Mouse (Mus musculus) megakaryocyte progenitor cell, adult 5-6 weeks (primary cell): ENCODE measurements around the gene Pak1. TPM values are rescaled to one million over a fixed set of nuclear protein-coding genes. Genes with fewer than 3 reads are reported as not detected.
A peak's percentile ranks its signal among the peaks of the same experiment; 100 is the strongest.

Experiments
- ATAC-seq: replicated peaks from 2 replicates; pipeline ENCODE4 v1.8.0; 2016; ENCODE audit warnings: mild to moderate bottlenecking, moderate TSS enrichment, inconsistent platforms; ENCODE audit not compliant: poor library complexity
- total RNA-seq, 2 experiments: library from RNA; stranded (forward) in 1 of 2; stranded (reverse) in 1 of 2; fragments of 157-497, 149-512 nt in 1 of 2; fragments of 200-1000 nt in 1 of 2; gene quantifications; 2 replicates each; pipeline versions ENCODE4 v1.2.3 to v1.2.4; 2015 to 2017

Gene Pak1
- total RNA-seq, 2 experiments from 2014 or later: 41.0 to 51.7 TPM

DNA sequence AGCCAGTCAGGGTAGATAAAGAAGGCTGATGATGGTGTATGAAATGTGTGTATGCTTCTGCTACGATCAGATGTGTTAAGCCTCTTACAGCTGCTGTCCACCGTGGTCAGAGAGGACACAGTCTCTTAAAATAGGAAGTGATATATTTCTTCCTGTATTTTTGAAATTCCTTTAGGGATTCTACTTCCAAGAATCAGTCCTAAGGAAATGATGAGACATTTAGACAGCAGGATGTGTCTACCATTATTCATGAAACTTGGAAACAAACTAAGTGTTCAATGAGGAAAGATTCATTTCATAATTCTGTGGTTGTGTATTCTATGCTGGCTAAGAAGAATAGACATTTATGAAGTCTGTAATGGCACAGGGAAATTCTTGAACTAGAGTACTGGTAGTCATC is 12.4 kb upstream of the Pak1 start:
- no peak for ATAC-seq

DNA sequence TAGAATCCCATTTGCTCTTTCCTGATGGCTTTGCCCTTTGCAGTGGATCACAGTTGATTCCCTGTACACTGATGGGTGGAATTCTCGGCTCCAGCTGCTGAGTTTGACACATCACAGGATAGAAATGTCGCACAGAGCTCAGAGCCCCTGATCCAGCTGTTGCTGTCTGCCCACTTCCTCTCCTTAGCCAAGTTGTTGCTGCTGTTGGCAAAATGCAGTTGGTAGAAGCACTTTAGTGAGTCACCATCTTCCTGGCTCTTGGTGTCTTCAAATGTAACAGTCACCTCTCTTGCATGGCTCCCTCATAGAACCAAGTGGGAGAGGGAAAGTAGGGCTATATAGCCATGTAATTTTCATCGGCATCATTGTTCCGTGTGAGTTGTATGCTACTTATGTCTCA is 11.2 kb upstream of the Pak1 start:
- ATAC-seq: peak; percentile 37; the same call in 1 of the 2 replicates

DNA sequence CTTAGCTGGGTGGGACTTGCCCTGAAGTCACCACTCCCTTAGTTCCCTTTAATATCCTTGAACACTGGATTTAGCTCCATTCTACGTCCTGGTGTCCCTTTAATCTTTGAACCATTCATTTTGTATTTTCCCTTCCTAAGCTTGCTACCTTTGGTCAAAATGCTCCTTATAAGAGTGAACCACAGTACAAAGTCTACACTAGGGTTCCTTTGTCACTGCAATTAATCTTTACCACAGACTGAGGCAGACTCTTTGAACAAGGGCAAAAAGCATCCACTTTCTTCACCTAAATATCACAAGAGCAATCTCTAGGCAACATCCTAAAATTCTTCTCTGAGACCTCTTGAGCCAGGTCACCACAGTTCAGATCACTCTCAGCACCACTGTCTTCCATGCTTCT is 8.1 kb upstream of the Pak1 start:
- ATAC-seq: no peak

DNA sequence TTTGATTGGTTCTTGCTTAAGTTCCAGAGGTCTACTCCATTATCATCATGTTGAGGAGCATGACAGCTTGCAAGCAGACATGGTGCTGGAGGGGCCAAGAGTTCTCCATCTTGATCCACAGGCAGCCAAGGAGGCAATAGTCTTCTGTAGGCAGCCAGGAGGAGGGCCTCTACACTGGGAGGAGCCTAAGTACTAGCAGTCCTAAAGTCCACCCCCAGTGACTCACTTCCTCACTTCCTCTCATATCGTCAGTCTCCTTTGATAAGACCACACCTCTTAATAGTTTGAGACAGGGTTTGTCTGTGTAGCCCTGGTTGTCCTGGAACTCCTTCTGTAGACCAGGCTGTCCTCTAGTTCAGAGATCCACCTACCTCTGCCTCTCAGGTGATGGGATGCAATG is 7.5 kb upstream of the Pak1 start:
- ATAC-seq: peak; percentile 83

DNA sequence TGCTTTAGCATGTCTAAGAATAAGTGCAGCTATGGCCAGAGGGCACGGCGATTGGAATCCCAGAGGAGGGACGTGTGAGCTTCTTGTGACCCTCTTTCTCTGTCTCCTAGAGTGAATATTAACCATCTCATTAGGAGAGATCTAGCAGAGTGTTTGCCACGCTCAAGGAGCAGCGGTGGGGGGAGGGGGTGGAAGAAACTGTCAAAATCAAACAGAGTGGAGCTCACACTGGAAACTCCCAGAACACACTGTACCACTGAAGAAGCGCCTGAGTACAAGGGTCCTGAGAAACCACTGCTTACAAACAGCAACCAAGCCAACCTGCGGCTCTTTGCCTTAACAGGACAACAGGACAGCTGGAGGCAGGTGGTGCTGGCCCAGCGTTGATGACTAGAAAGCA is 6.8 kb upstream of the Pak1 start:
- peak; percentile 20; the same call in 1 of the 2 replicates for ATAC-seq

DNA sequence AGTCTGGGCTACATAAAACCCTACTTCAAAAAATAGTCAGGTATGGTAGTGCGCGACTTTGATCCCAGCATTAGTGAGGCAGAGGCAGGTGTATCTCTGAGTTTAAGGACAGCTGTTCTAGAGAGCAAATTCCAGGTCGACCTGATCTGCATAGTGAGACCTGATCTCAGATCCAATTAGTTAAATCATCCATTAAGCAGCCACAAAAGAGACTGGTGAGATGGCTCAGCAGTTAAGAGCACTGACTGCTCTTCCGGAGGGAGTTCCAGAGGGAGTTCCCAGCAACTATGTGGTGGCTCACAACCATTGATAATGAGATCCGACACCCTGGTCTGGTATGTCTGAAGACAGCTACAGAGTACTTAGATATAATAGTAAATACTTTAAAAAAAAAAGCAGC is 4.8 kb upstream of the Pak1 start:
- no peak for ATAC-seq

DNA sequence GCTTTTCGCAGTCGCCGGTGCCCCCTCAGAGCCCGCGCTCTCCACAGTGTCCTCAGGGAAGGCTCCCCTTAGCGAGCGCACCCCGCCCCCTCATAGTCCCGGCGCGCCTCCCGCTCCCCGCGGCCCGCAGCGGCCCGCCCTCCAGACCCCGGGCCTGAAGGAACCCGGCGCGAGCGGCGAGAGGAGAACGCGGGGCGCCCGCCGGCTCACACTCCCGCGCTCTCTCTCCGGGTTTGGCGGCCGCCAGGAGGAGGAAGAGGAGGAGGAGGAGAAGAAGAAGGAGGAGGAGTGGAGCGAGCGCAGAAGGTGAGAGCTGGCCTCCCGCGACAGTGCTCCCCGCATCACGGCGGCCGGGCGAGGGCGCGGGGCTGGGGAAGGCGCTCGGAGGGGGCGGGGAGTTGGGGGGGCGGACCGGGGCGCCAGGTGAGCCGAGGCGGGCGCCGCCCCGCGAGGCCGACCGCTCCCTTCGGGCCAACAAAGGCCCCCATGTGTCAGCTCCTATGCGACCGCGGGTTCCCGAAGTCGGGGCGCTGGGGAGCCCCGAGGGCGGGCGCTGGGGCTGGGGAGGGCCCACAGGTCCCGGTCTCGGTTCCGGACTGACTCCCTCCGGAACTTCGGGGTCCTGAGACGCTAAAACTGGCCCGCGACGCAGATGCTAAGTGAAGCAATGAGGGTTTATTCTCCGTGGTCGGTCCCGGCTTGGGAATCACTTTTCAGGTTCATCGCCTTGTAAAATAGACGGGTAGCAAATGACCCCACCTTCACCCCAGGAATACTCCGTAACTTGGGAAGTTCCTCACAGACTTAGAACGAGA is 535 bp downstream of the Pak1 start:
- peak; percentile 67 for ATAC-seq

DNA sequence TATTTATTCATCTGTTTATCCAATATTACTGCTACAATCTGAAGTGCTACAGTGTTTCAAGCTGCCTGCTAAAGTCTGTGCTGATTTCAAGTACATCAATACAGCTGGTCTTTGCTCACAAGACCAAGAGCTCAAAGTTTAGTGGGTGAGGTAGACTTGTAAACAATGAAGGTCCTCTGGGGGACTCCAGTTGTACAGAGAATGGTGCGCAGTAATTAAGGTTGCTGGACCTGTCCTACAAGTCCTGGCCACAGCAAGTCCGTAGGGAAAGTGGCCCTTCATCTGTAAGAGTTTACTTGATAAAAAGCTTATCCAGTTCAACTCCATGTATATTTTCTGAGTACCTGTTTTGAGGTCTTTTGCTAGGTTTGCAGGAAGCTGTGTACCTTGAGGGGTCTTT is 1.9 kb downstream of the Pak1 start:
- ATAC-seq: no peak

DNA sequence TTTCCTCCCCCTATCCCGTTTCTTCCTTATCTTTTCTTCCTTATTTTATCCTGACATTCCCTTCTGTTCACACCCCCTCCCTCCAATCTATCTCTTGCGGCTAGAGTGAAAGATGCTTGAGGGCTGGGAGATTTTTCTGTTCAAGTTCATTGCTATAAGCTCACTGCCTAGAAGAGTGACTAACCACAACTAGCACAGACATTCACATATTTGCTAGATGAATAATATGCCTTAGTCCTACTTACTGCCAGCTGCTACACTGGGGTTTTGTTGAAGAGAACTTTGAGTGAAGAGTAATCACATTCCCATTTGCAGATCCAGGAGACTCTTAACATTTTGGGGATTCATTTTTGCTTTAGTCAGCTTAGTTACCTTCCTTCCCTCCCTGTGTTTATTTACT is 4.0 kb downstream of the Pak1 start:
- ATAC-seq: no peak

DNA sequence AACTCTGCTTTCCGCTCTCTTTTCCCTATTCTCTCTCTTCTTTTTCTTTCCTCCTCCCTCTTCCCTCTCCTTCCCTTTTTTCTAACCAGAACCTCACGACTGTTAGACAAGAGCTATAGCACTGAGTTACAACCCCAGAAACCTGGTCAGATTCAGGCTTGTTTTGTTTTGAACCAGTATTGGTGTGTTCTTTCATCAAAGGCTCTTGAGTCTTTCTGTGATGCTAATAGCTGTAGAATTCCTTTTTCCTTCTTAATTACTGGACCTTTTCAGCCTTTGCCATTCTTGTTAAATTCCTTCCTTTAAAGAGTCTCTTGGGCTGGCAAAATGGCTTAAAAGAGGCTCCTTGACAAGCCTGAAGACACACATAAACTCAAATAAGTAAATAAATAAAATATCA is 14.8 kb downstream of the Pak1 start:
- ATAC-seq: no peak

DNA sequence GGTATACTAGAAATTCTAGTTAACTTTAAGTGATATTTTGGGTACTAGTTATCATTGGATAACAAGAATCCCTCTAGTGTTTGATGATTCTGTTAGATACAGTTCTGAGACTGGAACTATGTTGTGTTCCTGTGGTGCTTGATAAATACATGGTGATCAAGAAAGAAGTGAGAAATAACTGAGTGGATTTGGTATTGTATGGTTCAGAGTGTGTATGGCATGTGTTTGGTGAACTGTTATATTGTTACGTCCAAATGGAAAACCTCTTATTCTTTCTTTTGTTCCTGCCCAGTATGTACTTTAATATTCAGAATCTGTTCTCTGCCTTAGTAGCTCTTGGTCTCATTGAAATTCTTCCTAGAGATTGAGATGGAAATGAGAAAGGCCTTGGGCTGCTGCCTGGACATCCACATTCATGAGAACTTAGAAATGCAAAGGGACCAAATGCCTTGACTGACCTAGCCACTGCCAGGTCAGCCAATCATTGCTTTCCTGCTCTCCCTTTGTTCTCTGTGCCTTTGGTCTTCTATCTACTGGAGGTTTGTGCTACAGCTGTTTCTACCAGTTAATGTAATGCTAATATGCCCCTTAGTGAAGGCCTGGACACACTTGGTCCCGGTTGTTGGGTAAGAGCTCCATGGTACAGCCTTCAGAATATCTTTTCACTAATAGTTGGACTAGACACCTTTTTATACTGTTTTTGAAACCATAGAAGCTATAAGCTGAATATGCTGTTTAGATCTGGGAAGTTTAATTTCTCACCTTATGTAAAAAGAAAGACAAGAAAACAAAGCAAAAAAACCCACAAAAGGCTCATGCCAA is 16.1 kb downstream of the Pak1 start:
- no peak for ATAC-seq

DNA sequence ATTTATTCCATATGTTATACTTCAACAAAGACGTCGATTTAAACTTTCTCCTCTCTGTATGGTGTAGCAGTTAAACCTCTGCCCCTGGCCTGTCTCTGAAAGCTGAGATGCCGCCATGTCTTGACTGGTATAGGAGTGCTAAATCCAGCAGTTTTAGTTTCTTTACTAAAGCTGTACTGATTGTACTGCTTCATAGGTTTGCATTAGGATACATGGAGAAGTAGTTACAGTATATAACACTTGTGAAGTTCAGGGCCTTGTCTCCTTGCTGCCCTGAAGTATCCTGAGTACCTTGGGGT is 16.7 kb downstream of the Pak1 start:
- ATAC-seq: no peak

DNA sequence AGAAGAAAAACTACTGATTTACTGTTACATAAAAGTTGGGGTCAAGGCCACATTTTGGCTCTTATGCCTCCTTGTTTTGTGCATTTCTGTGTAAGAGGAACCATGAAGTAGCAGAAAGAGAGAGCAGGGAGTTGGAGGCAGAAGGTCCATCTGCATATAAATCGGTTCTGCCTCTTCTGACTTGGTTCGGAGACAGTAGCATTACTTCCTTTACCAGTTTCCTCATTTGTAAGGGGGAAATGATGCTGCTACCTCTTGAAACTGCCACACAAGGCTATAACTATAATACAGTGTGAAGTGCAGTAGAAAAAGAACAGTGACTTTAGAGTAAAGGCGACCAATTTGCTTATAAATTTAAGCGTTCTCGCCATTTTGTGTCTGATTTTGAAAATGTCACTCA is 21.0 kb downstream of the Pak1 start:
- ATAC-seq: no peak

DNA sequence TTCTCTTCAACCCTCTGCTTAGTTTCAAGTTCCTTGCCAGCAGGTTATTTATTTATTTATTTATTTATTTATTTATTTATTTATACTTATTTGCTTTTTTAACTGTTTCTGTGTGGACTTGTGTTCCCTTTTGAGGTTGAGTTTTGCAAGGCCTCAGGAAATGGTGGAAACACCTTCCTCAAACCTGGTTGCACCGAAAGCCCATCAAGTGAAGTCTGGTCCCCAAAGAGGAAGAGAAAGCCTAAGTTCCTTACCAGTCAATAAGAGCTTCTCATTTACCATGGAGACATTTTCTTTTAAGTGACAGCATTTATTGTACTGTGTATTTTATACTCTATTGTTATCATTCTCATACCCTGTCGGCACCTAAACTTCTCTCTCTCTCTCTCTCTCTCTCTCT is 33.5 kb downstream of the Pak1 start:
- peak; percentile 75 for ATAC-seq

DNA sequence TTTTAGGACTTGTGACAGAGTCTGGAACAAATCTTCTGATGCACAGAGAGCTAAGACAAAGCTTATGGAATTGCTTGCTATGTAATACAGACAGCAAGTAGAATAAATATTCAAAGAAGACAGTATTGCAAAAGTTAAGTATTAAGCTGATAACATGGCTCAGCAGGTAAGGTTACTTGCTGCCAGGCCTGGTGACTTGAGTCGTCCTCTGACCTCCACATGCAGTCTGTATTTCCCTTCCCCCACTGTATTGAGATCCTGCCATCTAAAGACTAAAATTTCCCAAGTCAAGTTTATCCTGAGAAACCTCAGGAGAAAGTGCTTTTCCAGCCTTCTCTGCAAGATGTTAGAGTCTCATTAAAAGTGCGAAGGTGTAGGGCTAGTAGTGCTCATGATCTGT is 40.8 kb downstream of the Pak1 start:
- ATAC-seq: no peak

DNA sequence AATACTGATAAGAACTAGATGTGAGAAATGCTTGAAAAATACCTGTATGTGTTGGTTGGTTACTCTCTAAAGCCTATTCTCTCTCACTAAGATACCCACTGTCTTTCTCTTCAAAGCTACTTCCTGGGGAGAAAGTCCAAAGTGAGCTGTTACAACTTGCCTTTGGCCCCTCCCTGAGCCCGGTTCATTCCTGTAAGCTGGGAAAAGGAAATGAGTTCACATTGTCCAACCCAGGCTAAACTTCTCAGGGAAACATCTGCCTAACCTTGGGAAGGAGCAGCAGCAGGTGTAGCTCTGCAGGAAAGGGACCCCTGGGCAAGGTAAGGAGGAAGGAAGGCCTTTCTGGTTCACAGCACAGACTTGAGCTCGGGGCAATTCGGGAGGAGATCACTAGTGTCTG is 42.4 kb downstream of the Pak1 start:
- no peak for ATAC-seq

DNA sequence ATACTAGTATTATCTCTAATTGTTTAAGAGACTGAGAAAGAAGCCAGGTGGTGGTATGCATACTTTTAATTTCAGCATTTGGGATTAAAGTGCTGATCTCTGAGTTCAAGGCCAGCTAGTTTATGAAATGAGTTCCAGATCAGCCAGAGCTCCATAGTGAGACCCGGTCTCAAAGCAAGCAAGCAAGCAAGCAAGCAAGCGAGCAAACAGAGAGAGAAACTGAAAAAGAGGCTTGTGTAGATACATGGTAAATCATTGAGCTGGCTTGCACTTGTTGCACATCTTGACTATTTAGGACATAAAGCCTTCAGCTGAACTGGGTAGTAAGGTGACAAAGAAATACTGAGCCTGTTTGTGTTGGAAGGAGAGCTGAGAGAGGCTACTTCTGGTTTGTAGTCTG is 44.6 kb downstream of the Pak1 start:
- ATAC-seq: no peak

DNA sequence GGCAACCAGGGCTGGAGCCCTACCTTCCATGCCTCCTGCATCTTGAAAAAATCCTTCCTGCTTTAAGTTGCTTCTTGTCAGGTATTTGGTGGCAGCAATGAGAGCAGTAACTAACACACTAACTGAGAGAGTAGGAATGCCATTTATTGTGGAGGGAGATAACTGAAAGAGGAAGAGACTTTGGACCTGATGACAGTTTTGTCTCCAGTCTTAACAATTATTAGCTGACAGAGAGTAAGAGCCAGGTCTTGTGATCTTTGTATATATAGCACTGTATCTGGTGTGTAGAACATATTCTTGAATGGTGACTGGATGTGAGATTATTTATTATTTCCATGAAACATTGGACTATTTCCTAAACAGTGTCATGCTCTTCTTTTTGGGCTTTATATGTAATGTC is 50.2 kb downstream of the Pak1 start:
- no peak for ATAC-seq

DNA sequence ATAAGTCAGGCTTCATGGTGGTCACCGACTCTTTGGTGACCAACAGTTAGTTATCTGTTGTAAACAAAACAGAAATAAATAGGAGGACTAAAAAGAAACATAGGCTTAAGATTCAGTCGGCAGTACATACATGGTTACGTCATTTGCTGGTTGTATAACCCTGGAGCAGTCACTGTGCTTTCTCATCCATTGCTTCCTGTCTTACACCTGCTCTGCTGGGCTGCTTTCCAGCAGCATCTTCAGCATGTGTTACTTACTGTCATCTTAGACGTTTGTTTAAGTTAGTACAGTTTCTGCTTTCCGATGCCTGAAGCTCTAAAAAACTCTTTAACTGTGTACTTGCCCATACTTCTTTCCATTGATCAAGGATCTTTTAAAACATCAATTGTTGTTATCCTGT is 53.0 kb downstream of the Pak1 start:
- no peak for ATAC-seq

DNA sequence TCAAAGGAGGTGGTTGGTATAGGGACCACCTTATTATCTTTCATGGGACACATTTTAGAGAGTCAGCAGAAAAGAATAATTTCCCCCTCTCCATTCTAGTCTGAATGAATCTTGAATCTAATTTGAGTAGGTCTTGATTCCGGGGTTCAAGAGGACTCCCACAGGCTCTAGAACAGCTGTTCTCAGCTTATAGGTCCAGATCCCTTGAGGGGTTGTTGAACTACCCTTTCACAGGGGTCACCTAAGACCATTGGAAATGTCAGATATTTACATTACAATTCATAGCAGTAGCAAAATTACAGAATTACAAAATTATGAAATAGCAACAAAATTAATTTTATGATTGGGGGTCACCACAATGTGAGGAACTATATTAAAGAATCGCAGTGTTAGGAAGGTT is 54.0 kb downstream of the Pak1 start:
- no peak for ATAC-seq

DNA sequence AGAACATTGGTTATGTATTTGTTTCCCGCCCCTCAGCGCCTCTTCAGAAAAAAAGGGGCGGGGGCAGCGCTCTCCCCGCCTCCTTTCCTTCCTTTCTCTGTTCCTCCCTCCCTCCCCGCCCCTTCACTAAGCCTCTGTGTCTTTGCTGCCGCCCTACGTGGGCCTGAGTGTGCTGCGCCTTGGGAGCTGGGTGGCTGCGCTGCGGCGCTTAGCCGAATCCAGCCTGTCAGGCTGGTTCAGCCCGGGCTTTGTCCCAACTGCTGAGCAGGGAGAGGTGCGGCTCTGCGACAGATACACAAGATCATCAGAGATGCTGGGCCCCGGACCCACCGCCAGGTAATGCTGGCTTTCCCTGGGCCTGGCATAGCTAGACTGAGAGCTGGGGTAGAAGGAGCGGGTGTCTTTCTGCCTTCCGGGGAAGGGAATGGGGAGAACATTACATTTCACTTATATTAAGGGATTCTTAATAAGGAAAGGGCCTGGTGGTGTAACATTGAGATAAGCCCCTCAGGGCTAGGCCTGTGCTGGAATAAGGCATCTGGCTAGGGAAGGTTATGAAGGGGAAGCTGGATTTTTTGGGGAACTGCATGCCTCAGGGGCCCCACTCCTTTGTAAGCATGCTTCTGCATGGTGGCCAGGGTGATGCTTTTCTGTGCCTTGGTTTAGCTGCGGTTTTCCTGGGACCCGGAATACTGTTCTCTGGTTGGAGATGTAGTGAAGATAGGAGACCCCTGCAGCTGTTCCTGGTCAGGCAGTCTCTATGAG is 54.6 kb downstream of the Pak1 start:
- peak; percentile 98 for ATAC-seq

DNA sequence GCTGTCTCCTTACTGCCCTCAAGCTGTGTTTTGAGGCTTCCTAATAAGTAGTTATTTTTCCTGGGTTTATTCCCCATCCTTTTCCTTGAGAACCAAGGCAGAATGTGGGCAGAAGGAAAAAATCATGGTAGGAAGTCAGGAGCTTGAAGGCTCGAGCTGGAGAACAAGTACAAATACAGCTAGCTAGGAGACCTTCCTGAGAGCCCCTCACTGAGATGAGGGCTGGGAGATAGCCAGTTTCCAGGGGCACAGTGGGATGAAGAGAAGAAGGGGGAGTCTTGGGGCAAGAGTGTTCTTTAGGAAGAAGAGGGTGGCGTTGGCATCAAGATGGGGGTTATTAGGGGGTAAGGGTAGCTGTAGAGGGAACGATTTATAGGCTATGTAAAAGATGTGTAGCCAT is 56.1 kb downstream of the Pak1 start:
- no peak for ATAC-seq
